Mouse (Mus musculus) adipose tissue, adult 10 weeks (tissue): ENCODE data around the gene Sbk1. TPM values are rescaled to one million over a fixed set of nuclear protein-coding genes. Genes with fewer than 3 reads are reported as not detected.

Experiments used
- polyA plus RNA-seq: library from polyadenylated mRNA; stranded (reverse); fragments of 350-450 nt; fragmentation: Illumina TruSeq; extraction: RNeasy Lipid Tissue Mini Kit (QIAGEN cat#74804); gene quantifications from one replicate; pipeline ENCODE4 v1.2.3, GENCODE M21; 2014; ENCODE audit warnings: low read depth, low replicate concordance

Sbk1 gene
- 27.2 TPM for polyA plus RNA-seq

GRCm38 (mm10) chr7:126271712-126272683 is at the start of gene Sbk1:
Gene Sbk1, plus strand, starts transcription at chr7:126272619.

Other genes starting within 250 kb of the Sbk1 start
- 0.31 TPM for gene Gsg1l, start 190.2 kb upstream of the Sbk1 start, polyA plus RNA-seq
- gene Xpo6, start 72.1 kb upstream of the Sbk1 start, polyA plus RNA-seq: 44.6 TPM
- gene Lat, start 97.0 kb downstream of the Sbk1 start, polyA plus RNA-seq: 8.0 TPM
- 38.3 TPM for gene Spns1, start 104.8 kb downstream of the Sbk1 start, polyA plus RNA-seq
- 6.3 TPM for gene Nfatc2ip, start 124.1 kb downstream of the Sbk1 start, polyA plus RNA-seq
- gene Cd19, start 142.3 kb downstream of the Sbk1 start, polyA plus RNA-seq: 0.32 TPM
- gene Rabep2, start 156.1 kb downstream of the Sbk1 start, polyA plus RNA-seq: 23.2 TPM
- gene Atp2a1, start 190.5 kb downstream of the Sbk1 start, polyA plus RNA-seq: 0.65 TPM
- 33.4 TPM for gene Sh2b1, start 202.8 kb downstream of the Sbk1 start, polyA plus RNA-seq
- 73.7 TPM for gene Tufm, start 214.7 kb downstream of the Sbk1 start, polyA plus RNA-seq
- gene Atxn2l, start 230.8 kb downstream of the Sbk1 start, polyA plus RNA-seq: 84.6 TPM